Mouse (Mus musculus): ENCODE measurements at regions not wholly inside any gene's neighbourhood (a gene's known extent, or its start where the extent isn't known, plus 50 kb on each side); places are given as distances from the start of the nearest gene placed in this dataset.

DNA sequence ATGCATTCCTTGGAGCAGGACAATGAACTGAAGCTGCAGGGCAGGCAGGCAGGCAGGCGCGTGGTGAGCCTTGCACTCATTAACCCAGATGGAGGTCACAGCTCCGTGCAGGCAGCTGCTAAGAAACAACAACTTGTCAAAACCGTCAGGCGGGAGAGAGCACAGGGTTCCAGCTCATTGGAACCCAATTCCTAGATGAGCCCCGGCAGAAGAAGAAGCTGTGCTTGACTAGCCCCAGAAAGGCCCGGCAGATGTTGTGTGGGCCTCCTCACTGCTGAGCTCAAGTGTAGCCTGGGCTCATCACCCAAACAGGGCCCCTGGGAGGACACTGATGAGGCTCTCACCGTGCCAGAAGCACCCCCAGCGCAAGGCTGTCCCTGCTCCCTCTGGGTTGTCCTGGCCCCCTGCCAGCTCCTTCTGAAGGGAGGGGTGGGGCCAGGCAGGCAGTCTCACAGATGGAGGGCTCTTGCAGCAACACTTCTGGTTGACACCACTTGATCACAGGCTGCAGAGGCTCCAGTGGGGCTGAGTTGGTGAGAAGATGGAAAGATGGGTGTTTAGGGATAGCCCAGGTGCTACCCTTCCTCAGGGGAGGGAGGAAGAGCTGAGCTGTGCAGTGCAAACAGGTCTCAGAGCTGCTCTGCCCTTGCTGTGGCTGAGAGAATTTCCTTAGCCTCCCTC lies 58.8 kb upstream of the Maf start:
- WGBS = 12% methylated on average over 9 of the region's 9 CpGs
- no peaks in the 10 kb centered on the region for H3K9me3 ChIP-seq (ENCODE audit: low read length)
- no peaks in the 10 kb centered on the region for H3K36me3 ChIP-seq (ENCODE audit: insufficient read depth)
- H3K27me3 ChIP-seq (ENCODE audit: insufficient read depth, low read length) = no peaks in the 10 kb centered on the region; the same call in 1 of the 2 replicates
- DNase-seq = no peak
- H3K9ac ChIP-seq = no peak overlapping the region
- H3K4me1 ChIP-seq (ENCODE audit: insufficient read depth) = no peaks in the 10 kb centered on the region
- no peak overlapping the region for H3K4me2 ChIP-seq (ENCODE audit: low read depth)
- H3K4me3 ChIP-seq (ENCODE audit: low read depth, low read length) = no peak overlapping the region
- no peak for TF ChIP-seq CTCF (IDR thresholded peaks at IDR 0.05; ENCODE audit: low read depth)
- ATAC-seq = peak; percentile 32; the same call in 1 of the 2 replicates
- H3K27ac ChIP-seq (ENCODE audit: low read depth, low read length) = no peak overlapping the region

DNA sequence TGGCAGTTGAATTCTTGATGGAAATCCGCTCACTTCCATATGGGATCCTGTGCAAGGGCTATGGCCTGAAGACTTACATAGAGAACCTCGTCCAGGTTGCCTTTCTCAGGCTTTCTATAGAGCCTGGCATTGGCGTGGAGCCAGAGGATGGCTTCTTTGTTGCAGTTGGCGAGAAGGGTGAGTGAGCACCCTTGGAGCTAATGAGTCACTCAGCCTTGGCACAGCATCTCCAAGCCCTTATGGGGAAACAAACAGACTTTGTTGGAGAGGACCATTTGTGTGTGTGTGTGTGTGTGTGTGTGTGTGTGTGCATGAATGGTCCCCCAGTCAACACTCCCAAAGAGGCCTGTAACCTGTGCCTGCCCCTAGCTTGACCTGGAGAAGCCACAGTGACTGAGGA lies 57.0 kb upstream of the Maf start:
- no peak overlapping the region for H3K27ac ChIP-seq (ENCODE audit: low read depth, low read length)
- no peaks in the 10 kb centered on the region; the same call in 1 of the 2 replicates for H3K27me3 ChIP-seq (ENCODE audit: insufficient read depth, low read length)
- H3K36me3 ChIP-seq (ENCODE audit: insufficient read depth) = no peaks in the 10 kb centered on the region
- no peak overlapping the region for H3K9ac ChIP-seq
- TF ChIP-seq CTCF (IDR thresholded peaks at IDR 0.05; ENCODE audit: low read depth) = no peak
- DNase-seq = no peak
- no peak overlapping the region for H3K4me2 ChIP-seq (ENCODE audit: low read depth)
- no peak overlapping the region for H3K4me3 ChIP-seq (ENCODE audit: low read depth, low read length)
- ATAC-seq = no peak
- H3K9me3 ChIP-seq (ENCODE audit: low read length) = no peaks in the 10 kb centered on the region
- H3K4me1 ChIP-seq (ENCODE audit: insufficient read depth) = no peaks in the 10 kb centered on the region
- WGBS = 51% methylated on average over 4 of the region's 4 CpGs

DNA sequence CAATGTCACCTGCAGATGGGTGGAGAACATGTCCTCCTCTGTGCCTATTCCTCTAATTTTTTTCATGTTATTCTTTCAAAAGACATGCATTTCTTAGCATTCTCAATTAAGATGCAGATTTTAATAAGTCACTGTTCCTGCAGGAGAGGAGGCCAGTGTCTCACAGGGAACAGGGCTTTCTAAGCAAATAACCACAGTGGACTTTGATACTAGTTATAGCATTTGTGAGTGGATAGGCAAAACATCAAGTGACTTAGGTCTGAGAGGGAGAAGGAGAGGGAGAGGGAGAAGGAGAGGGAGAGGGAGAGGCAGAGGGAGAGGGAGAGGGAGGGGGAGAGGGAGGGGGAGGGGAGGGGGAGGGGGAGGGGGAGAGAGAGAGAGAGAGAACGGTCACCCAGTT lies 50.4 kb upstream of the Maf start:
- H3K4me1 ChIP-seq (ENCODE audit: insufficient read depth) = no peaks in the 10 kb centered on the region
- H3K4me2 ChIP-seq (ENCODE audit: low read depth) = no peak overlapping the region
- no peaks in the 10 kb centered on the region for H3K36me3 ChIP-seq (ENCODE audit: insufficient read depth)
- 67% methylated on average over 1 of the region's 1 CpGs for WGBS
- DNase-seq = no peak
- TF ChIP-seq CTCF (IDR thresholded peaks at IDR 0.05; ENCODE audit: low read depth) = no peak
- H3K4me3 ChIP-seq (ENCODE audit: low read depth, low read length) = no peak overlapping the region
- H3K27ac ChIP-seq (ENCODE audit: low read depth, low read length) = no peak overlapping the region
- no peaks in the 10 kb centered on the region; the same call in 1 of the 2 replicates for H3K27me3 ChIP-seq (ENCODE audit: insufficient read depth, low read length)
- H3K9me3 ChIP-seq (ENCODE audit: low read length) = no peaks in the 10 kb centered on the region
- no peak overlapping the region for H3K9ac ChIP-seq
- no peak for ATAC-seq

Measured in forebrain, postnatal 0 days (tissue).